25 mouse cellular contexts compared by ENCODE assay signal in genomic region chr14:60204993-60205392, GRCm38 (mm10). TPM values are rescaled to one million over a fixed set of nuclear protein-coding genes. Genes with fewer than 3 reads are reported as not detected.
"Had no signal": no experiment of that assay in that cellular context is flagged by ENCODE, and none has a peak within 500 bp of the region (broad histone marks: within the 10 kb centered on the region; RNA-seq: fewer than 3 reads in every experiment).

No protein-coding gene starts in this region.

- H3K4me3 ChIP-seq: limb, embryonic 12.5 days; limb, embryonic 15.5 days; liver, embryonic 13.5 days; megakaryocyte, embryonic 14.5 days had no signal

- H3K9me3 ChIP-seq: limb, embryonic 12.5 days; limb, embryonic 15.5 days; liver, embryonic 13.5 days had no signal

- DNase-seq: kidney, adult 18-20 months; kidney, adult 9 months; kidney, postnatal 14 days; kidney, postnatal 4 days; left cerebral cortex, postnatal 4 days; liver, embryonic 13.5 days; lung, adult 2 months; lung, postnatal 36 days; midbrain, embryonic 14.5 days; right cerebral cortex, adult 18-20 months; right cerebral cortex, postnatal 14 days; right cerebral cortex, postnatal 4 days; thymus, adult 2 months; thymus, postnatal 14 days; thymus, postnatal 4 days had no signal

- H3K36me3 ChIP-seq: limb, embryonic 12.5 days; limb, embryonic 15.5 days; liver, embryonic 13.5 days had no signal

- H3K9ac ChIP-seq: limb, embryonic 12.5 days; limb, embryonic 15.5 days; liver, embryonic 13.5 days had no signal

- H3K27ac ChIP-seq: limb, embryonic 12.5 days; limb, embryonic 15.5 days; liver, embryonic 13.5 days; stomach, postnatal 0 days had no signal

- H3K27me3 ChIP-seq: limb, embryonic 12.5 days; limb, embryonic 15.5 days; liver, embryonic 13.5 days had no signal

- H3K4me1 ChIP-seq: limb, embryonic 15.5 days; liver, embryonic 13.5 days; megakaryocyte, embryonic 14.5 days had no signal

RNA-seq across cellular contexts. Expression of gene Nupl1, which starts 46.2 kb away (rescaled TPM):
- total RNA-seq: layer of hippocampus, postnatal 14 days; left cerebral cortex, postnatal 4 days had no signal
- polyA plus RNA-seq: kidney, embryonic 16.5 days; limb, embryonic 12.5 days; limb, embryonic 15.5 days; liver, embryonic 13.5 days; lung, embryonic 16.5 days; midbrain, embryonic 14.5 days; midbrain, postnatal 0 days; neural tube, embryonic 11.5 days; stomach, embryonic 14.5 days; thymus, adult 2 months had no signal
